Mouse (Mus musculus): ENCODE results near the gene Zfp512b. TPM values are rescaled to one million over a fixed set of nuclear protein-coding genes. Genes with fewer than 3 reads are reported as not detected.

Zfp512b gene
- polyA plus RNA-seq, 1 experiment from 2014 or later: 30.8 TPM

- WGBS: 2% methylated on average over 57 of the region's 57 CpGs
- Histone ChIP-seq H3K4me2 (replicated peaks; ENCODE audit: low read depth, low read length) (peak overlapping the region; percentile 69), H3K4me1 (replicated peaks; ENCODE audit: control insufficient read depth, insufficient read depth, low read length) (peaks cover 10% of the 10 kb centered on the region; the same call in 1 of the 2 replicates), H3K27ac (ENCODE audit: low read depth, low read length) (peak overlapping the region; percentile 17), H3K9ac (ENCODE audit: low read depth, low read length) (peak overlapping the region; percentile 67), H3K9me3 (ENCODE audit: control insufficient read depth, low read length) (no peaks in the 10 kb centered on the region), H3K4me3 (ENCODE audit: low read depth, low read length) (peak overlapping the region; percentile 58), H3K36me3 (ENCODE audit: control insufficient read depth, insufficient read depth, low read length) (no peaks in the 10 kb centered on the region), H3K27me3 (ENCODE audit: control insufficient read depth, insufficient read depth, low read length) (no peaks in the 10 kb centered on the region)
- ATAC-seq (ENCODE audit: low FRiP score): peak; percentile 92
- peak; percentile 98 for DNase-seq (ENCODE audit: low spot score)
Observed at GRCm38 (mm10) chr2:181600828-181601750, 8.5 kb upstream of the Zfp512b start.

GRCm38 (mm10) chr2:181600226-181600758 is 7.7 kb upstream of the Zfp512b start:
- WGBS: 74% methylated on average over 6 of the region's 6 CpGs
- Histone ChIP-seq H3K27me3 (ENCODE audit: control insufficient read depth, insufficient read depth, low read length) (no peaks in the 10 kb centered on the region), H3K4me3 (ENCODE audit: low read depth, low read length) (peak overlapping the region; percentile 58), H3K27ac (ENCODE audit: low read depth, low read length) (peak overlapping the region; percentile 17; the same call in 1 of the 2 replicates), H3K4me1 (replicated peaks; ENCODE audit: control insufficient read depth, insufficient read depth, low read length) (peaks cover 10% of the 10 kb centered on the region; the same call in 1 of the 2 replicates), H3K9me3 (ENCODE audit: control insufficient read depth, low read length) (no peaks in the 10 kb centered on the region), H3K36me3 (ENCODE audit: control insufficient read depth, insufficient read depth, low read length) (no peaks in the 10 kb centered on the region), H3K4me2 (replicated peaks; ENCODE audit: low read depth, low read length) (peak overlapping the region; percentile 69), H3K9ac (ENCODE audit: low read depth, low read length) (no peak overlapping the region; the same call in 1 of the 2 replicates)
- no peak for ATAC-seq (ENCODE audit: low FRiP score)
- no peak for DNase-seq (ENCODE audit: low spot score)

- peak; percentile 37 for ATAC-seq (ENCODE audit: low FRiP score)
- peak within 1 kb of the TSS; percentile 85 for H3K4me2 ChIP-seq (replicated peaks; ENCODE audit: low read depth, low read length)
- H3K4me1 ChIP-seq (replicated peaks; ENCODE audit: control insufficient read depth, insufficient read depth, low read length): peaks cover 10% of the 10 kb centered on the region; the same call in 1 of the 2 replicates
- no peaks in the 10 kb centered on the region for H3K9me3 ChIP-seq (ENCODE audit: control insufficient read depth, low read length)
- H3K27ac ChIP-seq (ENCODE audit: low read depth, low read length): peak within 1 kb of the TSS; percentile 86
- DNase-seq (ENCODE audit: low spot score): peak; percentile 75
- WGBS: 2% methylated on average over 71 of the region's 71 CpGs
- no peaks in the 10 kb centered on the region for H3K36me3 ChIP-seq (ENCODE audit: control insufficient read depth, insufficient read depth, low read length)
- no peaks in the 10 kb centered on the region for H3K27me3 ChIP-seq (ENCODE audit: control insufficient read depth, insufficient read depth, low read length)
- H3K4me3 ChIP-seq (ENCODE audit: low read depth, low read length): peak within 1 kb of the TSS; percentile 74
- peak within 1 kb of the TSS; percentile 94 for H3K9ac ChIP-seq (ENCODE audit: low read depth, low read length)
Observed at GRCm38 (mm10) chr2:181598454-181599351, 6.1 kb upstream of the Zfp512b start, which contains the start of gene Samd10. TSS of gene Samd10 (minus strand) at chr2:181599212.

- no peak overlapping the region for H3K9ac ChIP-seq (ENCODE audit: low read depth, low read length)
- 73% methylated on average over 7 of the region's 7 CpGs for WGBS
- H3K4me1 ChIP-seq (replicated peaks; ENCODE audit: control insufficient read depth, insufficient read depth, low read length): peaks cover 10% of the 10 kb centered on the region; the same call in 1 of the 2 replicates
- H3K36me3 ChIP-seq (ENCODE audit: control insufficient read depth, insufficient read depth, low read length): no peaks in the 10 kb centered on the region
- H3K4me3 ChIP-seq (ENCODE audit: low read depth, low read length): no peak overlapping the region
- H3K27ac ChIP-seq (ENCODE audit: low read depth, low read length): no peak overlapping the region
- DNase-seq (ENCODE audit: low spot score): no peak
- peak overlapping the region; percentile 85; the same call in 1 of the 2 replicates for H3K4me2 ChIP-seq (replicated peaks; ENCODE audit: low read depth, low read length)
- no peak for ATAC-seq (ENCODE audit: low FRiP score)
- H3K9me3 ChIP-seq (ENCODE audit: control insufficient read depth, low read length): no peaks in the 10 kb centered on the region
- no peaks in the 10 kb centered on the region for H3K27me3 ChIP-seq (ENCODE audit: control insufficient read depth, insufficient read depth, low read length)
Observed at GRCm38 (mm10) chr2:181597378-181598061, 4.9 kb upstream of the Zfp512b start.

- Histone ChIP-seq H3K9me3 (ENCODE audit: control insufficient read depth, low read length) (no peaks in the 10 kb centered on the region), H3K4me3 (ENCODE audit: low read depth, low read length) (no peak overlapping the region), H3K9ac (ENCODE audit: low read depth, low read length) (no peak overlapping the region), H3K27ac (ENCODE audit: low read depth, low read length) (no peak overlapping the region), H3K36me3 (ENCODE audit: control insufficient read depth, insufficient read depth, low read length) (no peaks in the 10 kb centered on the region), H3K4me2 (replicated peaks; ENCODE audit: low read depth, low read length) (no peak overlapping the region), H3K27me3 (ENCODE audit: control insufficient read depth, insufficient read depth, low read length) (no peaks in the 10 kb centered on the region), H3K4me1 (replicated peaks; ENCODE audit: control insufficient read depth, insufficient read depth, low read length) (peaks cover 4% of the 10 kb centered on the region; the same call in 1 of the 2 replicates)
- DNase-seq (ENCODE audit: low spot score): no peak
- 51% methylated on average over 6 of the region's 6 CpGs for WGBS
- no peak for ATAC-seq (ENCODE audit: low FRiP score)
Observed at GRCm38 (mm10) chr2:181596221-181596960, 3.8 kb upstream of the Zfp512b start.

GRCm38 (mm10) chr2:181594946-181595696 is 2.5 kb upstream of the Zfp512b start:
- H3K4me1 ChIP-seq (replicated peaks; ENCODE audit: control insufficient read depth, insufficient read depth, low read length): peaks cover 4% of the 10 kb centered on the region; the same call in 1 of the 2 replicates
- WGBS: 76% methylated on average over 4 of the region's 4 CpGs
- H3K36me3 ChIP-seq (ENCODE audit: control insufficient read depth, insufficient read depth, low read length): no peaks in the 10 kb centered on the region; the same call in 1 of the 2 replicates
- ATAC-seq (ENCODE audit: low FRiP score) (no peak), DNase-seq (ENCODE audit: low spot score) (peak; percentile 47)
- H3K9ac ChIP-seq (ENCODE audit: low read depth, low read length): no peak overlapping the region
- no peak overlapping the region for H3K4me2 ChIP-seq (replicated peaks; ENCODE audit: low read depth, low read length)
- H3K9me3 ChIP-seq (ENCODE audit: control insufficient read depth, low read length): no peaks in the 10 kb centered on the region
- no peak overlapping the region for H3K4me3 ChIP-seq (ENCODE audit: low read depth, low read length)
- no peaks in the 10 kb centered on the region for H3K27me3 ChIP-seq (ENCODE audit: control insufficient read depth, insufficient read depth, low read length)
- H3K27ac ChIP-seq (ENCODE audit: low read depth, low read length): no peak overlapping the region

GRCm38 (mm10) chr2:181593937-181594336 is 1.3 kb upstream of the Zfp512b start:
- Histone ChIP-seq H3K27ac (ENCODE audit: low read depth, low read length) (no peak overlapping the region), H3K4me1 (replicated peaks; ENCODE audit: control insufficient read depth, insufficient read depth, low read length) (peaks cover 4% of the 10 kb centered on the region; the same call in 1 of the 2 replicates), H3K9ac (ENCODE audit: low read depth, low read length) (no peak overlapping the region), H3K36me3 (ENCODE audit: control insufficient read depth, insufficient read depth, low read length) (peaks cover 4% of the 10 kb centered on the region; the same call in 1 of the 2 replicates), H3K4me3 (ENCODE audit: low read depth, low read length) (no peak overlapping the region), H3K27me3 (ENCODE audit: control insufficient read depth, insufficient read depth, low read length) (no peaks in the 10 kb centered on the region), H3K4me2 (replicated peaks; ENCODE audit: low read depth, low read length) (no peak overlapping the region), H3K9me3 (ENCODE audit: control insufficient read depth, low read length) (no peaks in the 10 kb centered on the region)
- ATAC-seq (ENCODE audit: low FRiP score): no peak
- no peak for DNase-seq (ENCODE audit: low spot score)
